Mouse (Mus musculus) adrenal gland, adult (tissue): ENCODE data around the gene Tns1.

Source experiments
- DNase-seq, 2 experiments: peaks; one replicate each; pipeline ENCODE4 v3.0.0; 2022 to 2023; ENCODE audit warnings: low spot score in 1 of 2; ENCODE audit not compliant: inconsistent age in 2 of 2

Gene Tns1

GRCm38 (mm10) chr1:73941697-73942096, 182.6 kb downstream of the Tns1 start:
- DNase-seq = no peak

DNA sequence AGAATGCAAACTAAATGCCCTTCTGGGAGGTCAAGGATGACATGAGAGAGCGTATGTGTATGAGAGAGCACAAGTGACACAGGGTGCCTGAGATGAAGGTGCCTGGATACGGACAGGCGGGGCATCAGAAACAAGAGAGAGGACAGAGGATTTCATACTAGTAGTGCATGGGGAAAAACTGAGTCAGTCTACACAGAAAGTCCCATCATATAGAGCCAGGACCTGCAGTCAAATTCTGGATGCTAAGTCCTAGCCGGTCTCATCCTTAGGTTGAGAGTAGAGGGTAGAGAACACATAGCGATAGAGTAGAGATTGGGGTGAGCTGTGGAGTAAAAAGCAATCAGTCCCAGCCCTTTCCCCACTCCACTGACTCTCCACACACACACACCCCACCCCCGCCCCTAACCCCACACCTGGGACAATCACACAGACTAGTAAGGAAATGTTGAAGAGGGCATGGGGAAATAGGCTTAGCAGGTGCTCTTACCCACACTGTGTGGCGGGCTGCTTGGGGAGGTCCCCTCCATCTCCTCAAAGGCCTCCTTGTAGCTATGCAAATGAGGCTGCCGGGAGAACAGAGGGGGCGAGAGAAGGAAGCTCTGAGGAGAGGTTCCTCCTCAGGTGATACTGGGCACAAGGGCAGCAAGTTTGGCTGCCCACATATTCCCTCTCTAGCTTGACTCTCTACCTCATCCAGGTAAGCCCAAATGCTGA, 183.6 kb downstream of the Tns1 start:
- no peak for DNase-seq

DNA sequence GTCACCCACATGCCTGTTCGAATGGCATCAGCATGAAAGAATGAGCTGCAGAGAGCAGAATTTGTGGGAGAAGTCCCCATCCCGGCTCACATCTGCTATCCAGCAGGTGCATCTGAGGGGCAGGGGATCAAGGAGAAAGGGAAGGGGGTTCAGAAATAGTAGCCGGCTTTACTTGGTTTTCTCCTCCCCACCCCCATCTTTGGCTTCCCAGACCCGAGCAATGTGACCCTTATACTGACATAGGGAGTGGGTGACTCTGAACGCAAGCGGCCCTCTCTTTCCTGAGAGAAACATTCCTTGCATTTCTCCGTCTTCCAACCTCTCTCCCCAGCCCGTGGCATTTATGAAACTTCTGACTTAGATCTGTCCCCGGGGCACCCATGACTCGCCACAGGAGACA, 185.7 kb downstream of the Tns1 start:
- DNase-seq = no peak

DNA sequence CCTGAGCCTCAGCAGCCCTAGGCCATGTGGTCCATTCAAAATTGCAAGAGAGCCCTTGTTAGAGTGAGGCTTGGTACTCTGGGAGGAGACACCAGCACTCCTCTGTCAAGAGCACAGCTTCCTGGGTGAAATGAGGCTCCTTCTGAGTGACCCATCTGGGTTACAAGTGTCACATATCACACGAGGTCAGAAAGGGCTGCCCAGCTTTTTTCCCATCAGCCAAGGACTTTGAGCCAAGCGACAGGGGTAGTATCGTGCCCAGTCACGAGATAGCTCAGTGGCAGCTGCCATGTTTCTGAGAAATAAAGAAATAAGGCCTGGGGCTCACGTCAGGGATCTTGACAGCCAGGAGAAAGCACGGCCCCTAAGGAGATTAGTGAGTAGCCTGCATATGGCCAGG, 186.4 kb downstream of the Tns1 start:
- no peak for DNase-seq

DNA sequence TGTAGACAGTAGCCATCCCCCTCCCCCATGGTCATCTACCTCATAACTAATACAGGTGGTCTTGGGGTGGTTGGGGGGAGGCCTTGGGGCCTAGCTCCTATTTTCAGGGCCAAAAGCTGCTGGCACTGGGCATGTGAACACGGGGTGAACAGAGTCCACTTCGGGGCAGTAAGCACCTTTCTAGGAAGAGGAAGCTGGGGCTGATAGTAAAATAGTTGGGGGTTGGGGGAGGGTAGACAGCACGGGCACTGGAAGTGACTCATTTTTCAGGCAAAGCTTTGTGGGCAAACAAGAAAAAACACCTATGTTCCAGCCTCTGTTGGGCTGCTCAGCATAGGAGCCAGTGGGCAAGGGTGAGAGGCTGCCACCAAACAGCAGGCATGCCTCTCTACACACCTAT, 187.7 kb downstream of the Tns1 start:
- no peak for DNase-seq

DNA sequence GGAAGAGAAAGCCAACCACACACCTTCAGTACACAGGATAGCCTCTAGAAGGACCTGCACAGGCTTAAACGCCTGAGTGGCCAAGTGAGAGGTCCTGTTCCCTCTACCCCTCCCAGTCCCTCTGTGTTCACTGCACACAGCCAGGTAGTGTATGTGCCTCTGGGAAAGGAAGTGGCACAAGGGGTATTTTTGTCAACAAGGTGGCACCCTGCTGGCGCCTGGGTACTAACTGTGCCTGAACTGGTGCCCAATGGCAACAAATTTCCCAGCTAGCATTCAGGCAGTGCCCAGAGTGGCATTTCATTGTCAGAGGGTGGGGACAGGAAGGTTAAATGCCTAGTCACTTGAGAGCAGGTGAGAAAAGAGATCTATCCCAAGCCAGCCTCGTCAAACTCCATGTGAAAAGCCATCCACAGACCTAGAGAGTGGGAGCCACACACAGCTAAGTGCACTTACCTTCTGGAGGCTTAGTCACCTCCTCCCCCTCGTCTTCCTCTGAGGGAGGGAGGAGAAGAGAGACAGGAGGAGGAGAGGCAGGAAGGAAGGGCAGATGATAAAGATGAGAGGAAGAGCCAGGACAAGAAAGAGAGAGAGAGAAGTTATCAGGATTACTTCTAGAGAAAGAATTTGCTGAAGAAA, 188.7 kb downstream of the Tns1 start:
- no peak for DNase-seq

DNA sequence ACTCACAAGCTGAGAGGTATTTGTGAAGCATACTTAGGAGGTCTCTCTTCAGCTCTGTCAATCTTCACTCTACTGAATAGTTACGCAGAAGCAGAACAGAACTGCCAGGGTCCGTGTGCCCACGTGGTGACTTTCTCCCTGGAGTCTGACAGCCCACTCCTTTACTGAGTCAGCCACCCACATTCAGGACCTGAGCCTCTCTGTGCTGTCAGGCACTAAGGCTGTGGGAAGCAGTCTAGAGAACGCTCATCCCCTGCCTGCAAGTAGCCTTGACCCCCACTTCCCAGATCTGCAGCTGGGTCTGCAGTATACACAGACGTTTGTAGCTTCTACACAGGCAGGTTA, 191.1 kb downstream of the Tns1 start:
- DNase-seq = peak in 1 of 2 experiments; percentile 52

DNA sequence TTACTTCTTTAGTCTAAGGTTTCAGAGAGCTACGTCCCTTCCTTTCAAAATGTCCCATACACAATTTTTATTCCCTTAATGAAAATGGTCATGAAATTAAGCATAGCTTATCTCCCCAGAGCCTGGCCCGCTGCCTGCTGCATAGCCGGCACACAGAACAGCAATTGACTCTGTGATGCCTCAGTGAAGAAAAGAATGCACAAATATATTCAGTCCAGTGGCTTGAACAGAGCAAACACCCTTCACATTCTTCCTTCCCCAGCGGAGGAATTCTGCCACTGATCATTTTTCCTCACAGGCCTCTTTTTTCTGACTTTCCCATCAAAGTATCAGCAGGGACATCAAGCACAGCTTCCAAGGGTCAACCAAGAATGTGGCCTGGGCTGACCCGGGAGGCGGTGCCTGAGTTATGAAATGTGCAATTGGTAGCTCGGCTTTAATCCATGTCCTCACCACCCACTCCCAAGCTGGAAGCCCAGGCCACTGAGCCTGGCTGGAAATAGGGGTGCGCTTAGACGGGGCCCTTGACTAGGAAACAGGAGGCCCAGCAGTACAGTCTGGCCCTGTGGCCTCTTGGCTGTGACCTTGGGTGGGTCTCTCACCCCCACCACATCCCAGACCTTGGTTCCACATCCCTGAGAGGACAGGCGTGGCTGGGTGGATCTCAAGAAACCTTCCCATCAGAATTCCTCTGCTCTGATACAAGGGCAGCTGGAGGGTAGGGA, 191.7 kb downstream of the Tns1 start:
- peak in 1 of 2 experiments; percentile 53 for DNase-seq

DNA sequence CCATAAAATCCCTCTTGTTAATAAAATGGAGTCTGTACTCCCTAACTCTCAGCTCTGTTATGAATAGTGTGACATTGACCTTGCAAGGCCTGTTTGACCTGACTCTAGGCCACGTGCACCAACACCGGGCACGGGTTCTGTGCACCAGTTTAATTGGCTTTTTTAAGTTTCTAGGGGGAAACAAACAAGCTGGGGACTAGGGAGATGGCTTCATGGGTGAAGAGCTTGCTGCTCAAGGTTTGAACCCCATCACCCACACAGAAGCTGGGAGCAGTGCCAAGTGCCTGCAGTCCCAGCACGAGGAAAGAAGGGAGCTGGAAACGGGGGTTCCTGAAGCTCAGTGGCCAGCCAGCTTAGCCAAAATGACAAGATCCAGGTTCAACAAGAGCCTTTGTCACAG, 192.4 kb downstream of the Tns1 start:
- peak in 1 of 2 experiments; percentile 78 for DNase-seq

- no peak for DNase-seq
Observed at GRCm38 (mm10) chr1:73930411-73931134, 193.7 kb downstream of the Tns1 start.

- no peak for DNase-seq
Observed at GRCm38 (mm10) chr1:73929952-73930329, 194.3 kb downstream of the Tns1 start.

DNA sequence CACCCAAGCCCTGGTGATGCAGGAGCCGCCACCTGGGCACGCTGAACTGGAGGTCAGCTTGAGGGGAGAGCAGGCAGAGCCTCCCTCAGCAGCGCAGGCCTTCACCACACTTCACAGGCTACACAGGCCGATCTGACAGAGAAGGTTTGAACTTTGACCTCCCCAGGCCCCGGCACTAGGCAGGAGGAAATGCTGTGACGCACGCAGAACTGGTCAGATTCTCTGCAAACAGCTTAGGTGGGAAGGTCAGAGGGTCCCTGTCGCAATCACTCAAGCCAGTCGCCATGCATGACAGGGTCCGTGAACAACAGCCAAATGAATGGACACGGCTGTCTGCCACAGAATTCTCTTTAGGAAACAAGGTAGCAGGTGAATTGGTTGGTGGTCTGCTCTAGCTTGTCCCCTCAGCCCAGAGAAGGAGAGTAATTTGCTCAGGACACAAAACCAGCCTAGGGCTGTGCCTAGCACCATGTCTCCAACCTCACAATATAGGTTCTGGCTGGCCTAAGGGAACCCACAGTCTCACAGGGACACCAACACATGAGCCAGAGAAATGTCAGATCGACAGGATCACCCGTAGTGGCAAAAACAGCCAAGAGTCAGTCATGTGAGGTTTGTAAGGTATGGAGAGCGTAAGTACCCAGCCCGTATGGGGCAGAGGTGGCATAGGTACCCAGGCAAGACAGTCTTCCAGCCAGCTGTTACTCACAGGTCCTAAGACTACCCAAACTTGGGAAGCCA, 194.9 kb downstream of the Tns1 start:
- DNase-seq = no peak

DNA sequence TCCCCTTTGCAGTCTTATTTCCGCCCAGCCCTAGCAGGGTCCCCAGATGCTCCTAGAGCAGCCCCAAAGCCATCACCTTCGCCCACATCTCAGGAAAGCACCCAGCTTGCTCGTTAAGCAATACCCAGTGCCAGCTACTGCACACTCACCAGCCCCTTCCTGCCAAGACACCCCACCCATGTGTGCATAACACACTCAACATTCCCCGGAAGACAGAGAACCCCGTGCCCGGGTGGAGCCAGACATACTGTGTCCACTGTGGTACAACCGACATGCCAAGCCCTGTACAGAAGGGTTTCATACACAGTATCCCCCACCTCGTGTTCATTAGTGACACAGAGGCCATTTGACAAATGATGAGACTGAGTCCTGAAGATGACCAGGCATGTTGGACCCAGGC, 195.9 kb downstream of the Tns1 start:
- no peak for DNase-seq

GRCm38 (mm10) chr1:73927819-73928218, 196.4 kb downstream of the Tns1 start:
- no peak for DNase-seq

GRCm38 (mm10) chr1:73926279-73926678, 198.0 kb downstream of the Tns1 start:
- no peak for DNase-seq

DNA sequence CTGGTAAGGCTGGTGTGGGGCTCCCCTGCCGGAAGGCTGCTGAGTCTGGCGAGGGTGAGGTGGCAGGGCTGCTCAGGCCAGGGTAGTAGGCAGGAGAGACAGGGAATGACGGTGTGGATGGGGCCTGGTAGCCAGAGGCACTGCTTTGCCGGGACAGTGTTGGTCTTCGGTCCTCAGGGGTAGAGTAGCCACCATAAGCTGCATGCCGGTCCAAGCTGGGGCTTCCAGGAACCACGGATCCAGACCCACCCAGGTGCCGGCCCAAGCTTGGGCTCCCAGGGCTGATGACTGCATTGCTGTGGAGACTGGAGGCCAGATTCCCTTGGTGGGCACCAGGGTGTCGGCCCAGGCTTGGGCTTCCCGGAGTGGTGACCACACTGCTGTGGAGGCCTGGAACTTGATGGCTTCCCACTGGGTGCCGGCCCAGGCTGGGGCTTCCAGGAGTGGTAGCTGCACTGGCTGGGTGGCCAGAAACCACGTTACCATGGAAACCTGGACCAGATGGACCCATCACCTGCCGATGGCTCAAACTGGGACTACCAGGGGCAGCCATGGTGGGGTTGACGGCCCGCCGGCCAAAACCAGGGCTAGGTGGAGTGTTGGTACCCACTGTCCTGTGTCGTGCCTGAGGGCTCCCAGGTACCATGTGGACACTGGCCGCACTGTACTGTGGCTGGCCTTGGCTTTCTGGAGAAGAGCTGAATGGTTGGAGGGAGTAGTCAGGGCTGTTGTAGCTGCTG, 199.2 kb downstream of the Tns1 start:
- DNase-seq = no peak

DNA sequence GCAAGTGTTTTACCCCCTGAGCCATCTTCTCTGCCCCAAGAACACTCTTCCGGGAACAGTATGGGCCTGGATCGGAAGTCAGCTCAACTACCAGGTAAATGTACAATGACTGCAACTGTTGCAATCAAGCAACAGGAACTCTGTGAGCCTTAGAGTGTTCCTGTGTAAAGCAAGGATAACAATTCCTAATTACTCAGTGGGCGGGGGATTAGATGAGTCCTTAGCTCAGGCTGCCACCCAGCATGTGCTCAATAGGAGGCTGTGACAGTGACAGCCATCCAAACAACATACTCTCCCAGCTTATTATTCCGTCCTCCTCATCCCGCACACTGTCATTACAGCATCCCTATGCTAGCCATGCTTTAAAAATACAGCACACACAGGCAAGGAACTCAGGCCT, 200.0 kb downstream of the Tns1 start:
- DNase-seq = no peak

GRCm38 (mm10) chr1:73923185-73923584, 201.1 kb downstream of the Tns1 start:
- DNase-seq = peak; percentile 47 to 69

- peak in 1 of 2 experiments; percentile 4 for DNase-seq
Observed at GRCm38 (mm10) chr1:73920701-73921100, 203.5 kb downstream of the Tns1 start.

DNA sequence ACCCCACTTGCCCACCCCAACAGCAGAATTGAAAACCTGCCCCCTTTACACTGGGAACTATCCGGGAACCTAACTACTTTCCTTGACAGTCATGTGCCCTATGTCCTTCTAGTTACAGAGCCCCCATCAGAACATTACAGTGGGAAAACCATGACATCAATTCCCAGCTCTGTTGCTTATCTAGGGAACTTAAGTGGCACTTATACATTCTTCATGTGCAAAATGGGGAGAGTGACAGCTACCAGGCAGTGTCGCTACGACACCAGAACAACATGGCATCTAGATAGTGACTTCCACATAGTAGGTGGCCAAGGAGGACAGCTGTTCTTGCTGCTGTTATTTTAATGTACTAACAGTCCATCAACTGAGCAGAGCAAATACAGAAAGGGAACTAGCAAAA, 204.3 kb downstream of the Tns1 start:
- no peak for DNase-seq
